Mouse (Mus musculus) kidney, postnatal 36 days (tissue): Measurements from ENCODE around the gene Eci1.

ENCODE experiments used
- DNase-seq, 2 experiments: peaks; one replicate each; pipeline ENCODE4 v3.0.0; 2021 to 2022; ENCODE audit warnings: mixed read lengths in 2 of 2

Gene Eci1

DNA sequence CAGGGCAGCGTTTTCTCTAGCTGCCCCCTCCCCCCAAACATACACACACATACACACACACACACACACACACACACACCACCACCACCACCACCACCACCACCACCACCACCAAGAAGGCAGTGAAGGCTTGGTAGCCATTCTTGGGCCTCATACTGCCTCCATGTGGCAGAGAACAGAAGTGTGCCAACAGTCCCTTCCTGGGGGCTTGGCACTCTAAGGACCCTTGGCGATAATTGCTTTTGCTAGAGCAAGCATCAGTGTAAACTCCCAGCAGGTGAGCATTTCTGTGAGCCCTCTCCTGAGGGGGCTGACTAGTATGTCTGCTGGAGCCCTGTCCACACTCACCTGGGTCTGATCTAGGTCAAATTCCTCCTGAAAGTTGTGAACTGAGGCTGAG lies 14.7 kb downstream of the Eci1 start:
- peak in 1 of 2 experiments; percentile 50 for DNase-seq

DNA sequence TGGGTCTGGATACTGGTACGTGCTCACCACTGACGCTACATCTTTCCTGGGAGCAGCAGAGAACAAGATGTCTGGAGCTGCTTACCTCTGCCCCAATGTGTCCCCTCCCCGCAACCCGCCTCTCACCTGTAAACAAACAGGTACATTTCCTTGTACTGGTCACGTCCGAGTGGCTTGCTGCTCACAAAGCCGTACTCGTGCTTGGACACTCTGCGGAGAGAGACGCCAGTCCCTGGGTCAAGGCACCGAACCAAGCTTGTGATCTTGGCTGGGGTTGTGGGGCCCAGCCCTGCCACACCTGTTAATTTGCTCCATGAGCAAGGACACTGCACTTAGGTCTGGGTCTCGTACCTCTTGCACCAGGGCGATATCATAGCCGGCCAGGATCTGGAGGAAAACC lies 15.7 kb downstream of the Eci1 start:
- no peak for DNase-seq

DNA sequence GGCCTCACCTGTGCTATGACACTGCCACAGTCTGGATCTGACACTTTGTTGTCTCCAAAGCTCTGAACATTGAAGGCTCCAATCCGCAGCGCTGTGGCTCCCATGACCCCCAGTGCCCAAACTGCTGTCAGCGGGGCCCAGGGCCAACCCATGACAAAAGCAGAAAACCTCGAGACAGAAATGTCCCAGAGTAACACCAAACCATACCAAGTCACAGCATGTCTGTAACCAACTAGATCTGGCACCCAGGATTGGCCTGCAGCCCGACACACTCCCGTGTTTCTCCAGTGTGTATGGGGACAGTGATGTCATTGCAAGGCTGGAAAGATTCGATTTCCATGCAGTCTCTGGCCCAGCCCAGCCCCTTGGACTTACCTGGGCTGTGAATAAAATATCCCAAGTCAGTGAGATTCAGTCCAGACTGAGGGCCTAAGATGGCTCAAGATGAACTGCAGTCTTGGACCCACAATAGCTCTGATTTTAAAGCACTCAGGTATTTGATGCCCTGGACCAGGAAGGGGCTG lies 16.3 kb downstream of the Eci1 start, which contains the start of gene Dnase1l2:
Gene Dnase1l2, minus strand, starts transcription at position 474 of the 524 bp plus-strand sequence.
- DNase-seq: no peak

GRCm38 (mm10) chr17:24443409-24443808 lies 17.0 kb downstream of the Eci1 start:
- DNase-seq: peak; percentile 34 to 54

DNA sequence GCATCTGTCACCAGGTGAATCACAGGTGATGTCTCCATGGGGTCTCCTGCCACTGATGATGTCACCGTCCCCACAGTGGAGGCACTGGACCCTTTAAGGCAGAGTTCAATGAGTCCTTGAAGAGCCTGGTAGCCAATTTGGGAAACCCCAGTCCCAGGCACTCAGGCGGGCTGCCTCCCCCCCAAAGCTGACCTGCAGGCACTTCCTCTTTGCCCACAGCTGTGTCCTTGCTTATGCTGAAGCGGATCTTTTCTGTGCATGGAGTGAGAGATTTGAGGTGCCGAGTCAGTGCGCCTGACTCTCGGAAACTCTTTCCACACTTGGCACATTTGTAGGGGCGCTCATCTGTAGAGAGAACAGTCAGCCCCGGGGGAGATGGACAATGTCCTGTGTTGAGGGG lies 20.1 kb downstream of the Eci1 start:
- no peak for DNase-seq

GRCm38 (mm10) chr17:24449507-24449906 lies 23.1 kb downstream of the Eci1 start:
- DNase-seq: no peak

GRCm38 (mm10) chr17:24451220-24451619 lies 24.8 kb downstream of the Eci1 start:
- no peak for DNase-seq

DNA sequence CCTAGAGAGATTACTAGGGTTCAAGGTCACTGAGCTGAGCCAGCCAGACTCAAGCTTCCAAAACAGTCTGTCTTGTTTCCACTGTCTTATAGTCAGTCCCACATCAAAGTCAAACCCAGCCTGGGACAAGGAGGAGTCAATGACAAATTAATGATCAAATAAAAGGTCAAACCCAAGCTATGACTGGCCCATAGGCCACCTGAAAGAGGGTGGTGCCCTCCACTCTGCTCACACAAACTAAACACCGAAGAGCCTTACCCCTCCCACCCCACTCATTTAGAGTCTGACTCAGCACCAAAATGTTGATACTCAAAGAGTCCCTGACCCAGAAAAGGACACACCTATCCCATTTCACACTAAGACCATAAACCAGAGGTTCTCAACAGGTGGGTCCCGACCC lies 26.9 kb downstream of the Eci1 start:
- DNase-seq: peak in 1 of 2 experiments; percentile 62

DNA sequence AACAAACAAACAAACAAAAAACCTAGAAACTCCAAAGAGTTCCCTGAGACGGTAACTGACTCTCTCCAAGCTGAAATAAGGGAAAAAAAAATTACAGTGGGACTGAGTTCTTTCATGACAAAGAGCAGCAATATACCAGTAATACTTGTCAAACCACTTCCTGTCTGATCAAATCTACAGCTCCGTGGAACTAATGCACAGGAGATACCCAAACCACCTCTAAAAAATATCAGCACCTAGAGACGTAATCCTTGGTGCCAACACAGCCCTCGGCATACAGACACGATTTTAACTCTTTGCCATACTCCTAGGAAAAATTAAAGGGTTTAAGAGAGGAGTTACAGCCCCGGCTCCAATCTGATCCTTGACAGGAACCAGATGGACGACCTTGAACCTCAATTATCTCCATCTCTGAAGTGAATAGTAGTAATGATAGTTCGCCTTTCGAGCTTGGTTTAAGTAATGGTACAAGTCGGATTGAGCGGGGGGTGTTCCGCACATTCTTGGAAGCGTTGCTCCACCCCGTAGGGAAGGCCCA lies 27.8 kb downstream of the Eci1 start:
- no peak for DNase-seq

DNA sequence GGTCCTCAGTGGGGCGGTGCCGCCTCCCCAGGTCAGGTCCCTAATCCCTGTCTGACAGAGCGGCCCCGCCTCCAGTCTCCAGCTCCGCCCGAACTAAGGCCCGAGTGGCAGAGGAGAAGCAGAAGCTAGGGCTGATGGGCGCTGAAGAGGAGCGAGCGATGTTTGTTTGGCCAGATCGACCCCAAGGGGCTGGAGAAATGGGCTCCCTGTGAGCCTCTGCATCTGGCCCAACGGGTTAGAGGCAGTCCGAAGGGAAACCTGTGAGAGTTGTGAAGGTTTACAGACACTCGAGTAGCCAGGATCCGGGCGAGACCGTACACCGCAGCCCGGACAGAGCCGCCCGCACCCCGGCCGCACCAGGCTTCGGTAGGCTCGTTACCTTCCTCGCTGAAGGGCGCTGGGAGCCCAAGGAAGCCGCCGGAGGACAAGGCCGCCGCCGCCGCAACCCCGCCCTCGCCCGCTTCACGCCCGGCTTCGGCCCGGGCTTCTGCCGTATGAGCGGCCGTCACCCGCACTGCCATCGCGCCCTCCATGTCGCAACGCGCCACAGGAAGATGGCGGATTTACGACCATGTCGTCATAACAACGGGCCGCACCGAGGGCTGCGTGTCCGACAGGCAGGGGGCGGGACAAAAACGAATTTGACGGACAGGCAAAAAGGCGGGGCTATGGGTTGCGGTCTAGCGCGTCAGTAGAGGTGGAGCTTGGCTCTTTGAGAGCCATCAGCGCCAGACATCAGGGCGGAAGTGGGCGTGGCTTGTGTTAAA lies 28.5 kb downstream of the Eci1 start:
- DNase-seq: peak; percentile 99 to 100

GRCm38 (mm10) chr17:24455523-24456206 lies 29.2 kb downstream of the Eci1 start:
- DNase-seq: peak in 1 of 2 experiments; percentile 25

DNA sequence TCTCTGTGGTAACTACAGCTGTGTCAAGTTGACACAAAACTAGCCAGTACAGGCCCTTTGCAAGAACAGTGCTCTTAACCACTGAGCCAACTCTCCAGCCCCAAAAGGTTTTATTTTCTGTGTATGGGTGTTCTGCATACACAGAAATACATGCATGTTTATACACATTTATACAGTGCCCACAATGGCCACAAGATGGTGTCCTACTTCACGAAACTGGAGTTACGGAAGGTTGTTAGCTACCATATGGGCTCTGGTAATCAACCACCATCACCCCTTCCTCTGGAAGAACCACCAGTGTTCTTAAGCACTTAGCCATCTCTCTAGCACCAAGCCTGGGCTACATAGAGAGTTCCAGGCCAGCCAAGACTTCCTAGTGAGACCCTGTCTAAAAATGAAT lies 35.1 kb downstream of the Eci1 start:
- peak; percentile 49 to 66 for DNase-seq

- no peak for DNase-seq
Measured at GRCm38 (mm10) chr17:24462932-24463331, 36.5 kb downstream of the Eci1 start.

DNA sequence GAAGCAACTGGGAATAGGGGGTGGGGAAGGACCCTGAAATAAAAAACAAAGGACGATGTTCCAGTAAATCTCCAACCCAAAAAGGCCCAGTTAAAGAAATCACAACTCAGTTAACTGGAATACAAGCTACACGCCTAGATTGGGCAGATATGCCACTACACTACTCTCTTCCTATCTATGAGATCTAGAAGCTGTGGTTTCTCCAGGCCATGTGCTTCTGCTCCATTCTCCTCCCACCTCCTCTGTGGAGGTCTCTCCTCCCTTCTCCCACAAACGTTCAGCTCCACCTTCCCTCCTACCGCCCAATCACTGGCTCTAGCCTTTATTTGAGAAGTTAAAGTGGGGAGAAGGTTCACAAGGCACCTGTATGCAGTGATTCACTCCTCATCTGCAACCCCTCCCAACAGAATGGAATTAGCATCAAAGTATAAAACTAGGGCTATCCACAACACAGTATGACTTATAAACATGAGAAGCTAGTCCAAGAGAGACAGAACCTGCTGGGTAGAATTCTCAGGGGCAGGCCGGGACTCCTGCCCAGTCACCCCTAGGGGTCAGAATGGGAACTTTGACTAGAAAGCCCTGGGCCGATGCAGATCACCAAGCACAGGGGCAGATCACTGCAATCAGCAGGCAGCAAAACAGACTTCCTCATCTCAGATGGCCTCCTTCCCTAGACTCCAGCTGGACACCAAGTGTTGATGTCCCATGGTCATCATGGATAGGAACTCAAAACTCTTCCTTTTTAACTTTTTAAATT lies 37.1 kb downstream of the Eci1 start:
- peak; percentile 65 for DNase-seq

DNA sequence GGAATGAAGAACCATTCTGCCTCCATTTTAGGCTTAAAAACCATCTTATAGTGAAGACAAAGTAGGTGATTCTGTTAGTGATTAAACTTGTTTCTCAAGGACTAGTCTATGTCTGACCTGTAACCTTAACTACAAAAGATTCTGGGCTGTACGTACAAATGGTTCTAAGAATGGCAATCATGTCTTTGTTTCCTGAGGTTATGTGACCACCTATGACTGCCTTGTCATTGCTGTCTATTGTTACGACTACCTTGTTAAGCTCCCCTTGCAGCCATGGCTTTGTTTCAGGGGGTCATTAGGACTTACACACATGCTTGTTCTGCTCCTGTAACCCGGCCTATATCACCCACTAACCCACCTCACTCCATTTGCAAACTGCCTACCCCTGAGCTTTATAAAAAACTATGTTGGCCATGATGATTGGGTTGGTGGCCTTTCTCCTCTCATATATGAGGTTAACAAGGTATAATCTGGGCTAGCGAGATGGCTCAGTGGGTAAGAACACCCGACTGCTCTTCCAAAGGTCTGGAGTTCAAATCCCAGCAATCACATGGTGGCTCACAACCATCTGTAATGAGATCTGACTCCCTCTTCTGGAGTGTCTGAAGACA lies 42.3 kb downstream of the Eci1 start:
- no peak for DNase-seq

DNA sequence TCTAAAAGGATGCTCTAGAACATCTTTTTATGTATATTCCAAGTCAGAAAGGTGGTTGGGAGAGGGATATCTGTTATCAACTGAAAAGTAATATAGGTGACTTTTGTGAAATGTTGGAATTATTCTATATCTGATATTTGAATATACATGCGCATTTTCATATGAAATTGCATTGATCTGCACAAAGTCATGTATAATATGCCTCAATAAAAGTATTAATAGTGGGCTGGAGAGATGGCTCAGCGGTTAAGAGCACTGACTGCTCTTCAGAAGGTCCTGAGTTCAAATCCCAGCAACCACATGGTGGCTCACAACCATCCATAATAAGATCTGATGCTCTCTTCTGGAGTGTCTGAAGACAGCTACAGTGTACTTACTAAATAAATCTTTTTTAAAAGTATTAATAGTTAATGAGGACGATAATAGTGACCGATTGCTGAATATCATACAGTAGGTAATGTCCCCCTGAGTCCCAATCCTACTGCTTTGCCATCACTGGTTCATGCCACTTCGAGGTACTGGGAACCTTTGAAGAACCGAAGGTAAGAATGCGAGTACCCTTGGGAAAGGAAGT lies 43.0 kb downstream of the Eci1 start:
- DNase-seq: no peak

DNA sequence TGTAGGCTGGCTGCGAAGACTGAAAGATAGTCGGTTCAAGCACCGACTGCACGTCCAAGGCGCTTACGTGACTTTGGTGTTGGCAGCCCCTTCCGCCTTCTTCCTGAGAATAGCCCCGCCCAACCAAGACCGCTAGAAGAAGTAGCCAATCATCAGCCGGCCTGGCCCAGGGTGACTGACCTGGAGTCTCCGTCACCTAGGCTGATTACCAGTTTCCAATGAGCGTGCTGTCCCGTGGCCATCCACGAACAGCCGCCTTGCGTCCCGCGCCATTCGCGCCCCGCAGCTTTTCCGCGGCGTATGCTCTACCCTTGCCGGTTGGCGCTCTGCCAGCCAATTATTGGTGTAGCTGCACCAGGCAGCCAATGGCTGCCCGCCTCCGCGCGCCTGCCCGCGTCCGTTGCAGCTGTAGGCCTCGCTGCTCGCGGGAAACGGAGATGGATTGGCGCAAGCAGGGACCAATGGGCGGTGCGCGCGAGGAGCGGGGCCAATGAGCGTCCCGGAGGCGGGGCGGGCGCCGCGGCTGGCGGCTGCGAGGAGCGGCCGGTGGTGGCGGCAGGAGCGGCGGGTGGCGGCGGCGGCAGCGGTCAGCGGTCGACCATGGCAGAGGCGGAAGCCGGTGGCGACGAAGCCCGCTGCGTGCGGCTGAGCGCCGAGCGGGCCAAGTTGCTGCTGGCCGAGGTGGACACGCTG lies 43.6 kb downstream of the Eci1 start, which contains the start of the genes E4f1 and Pgp:
Gene E4f1, minus strand, starts transcription at position 404 of the 693 bp plus-strand sequence.
Gene Pgp, plus strand, starts transcription at position 483 of the 693 bp plus-strand sequence.
- DNase-seq: peak; percentile 99 to 100

DNA sequence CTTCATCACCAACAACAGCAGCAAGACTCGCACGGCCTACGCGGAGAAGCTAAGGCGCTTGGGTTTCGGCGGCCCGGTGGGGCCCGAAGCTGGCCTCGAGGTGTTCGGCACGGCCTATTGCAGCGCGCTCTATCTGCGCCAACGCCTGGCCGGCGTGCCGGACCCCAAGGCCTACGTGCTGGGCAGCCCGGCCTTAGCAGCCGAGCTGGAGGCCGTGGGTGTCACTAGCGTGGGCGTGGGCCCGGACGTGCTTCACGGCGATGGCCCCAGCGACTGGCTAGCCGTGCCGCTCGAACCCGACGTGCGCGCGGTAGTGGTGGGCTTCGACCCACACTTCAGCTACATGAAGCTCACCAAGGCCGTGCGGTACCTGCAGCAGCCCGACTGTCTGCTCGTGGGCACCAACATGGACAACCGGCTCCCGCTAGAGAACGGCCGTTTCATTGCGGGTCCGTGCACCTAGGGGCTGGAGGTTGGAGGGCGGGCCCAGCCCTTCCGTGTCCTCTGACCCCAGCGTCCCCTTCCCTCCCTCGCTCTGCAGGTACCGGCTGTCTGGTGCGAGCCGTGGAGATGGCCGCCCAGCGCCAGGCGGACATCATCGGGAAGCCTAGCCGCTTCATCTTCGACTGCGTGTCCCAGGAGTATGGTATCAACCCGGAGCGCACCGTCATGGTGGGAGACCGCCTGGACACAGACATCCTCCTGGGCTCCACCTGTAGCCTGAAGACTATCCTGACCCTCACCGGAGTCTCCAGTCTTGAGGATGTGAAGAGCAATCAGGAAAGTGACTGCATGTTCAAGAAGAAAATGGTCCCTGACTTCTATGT lies 44.5 kb downstream of the Eci1 start:
- DNase-seq: peak in 1 of 2 experiments; percentile 50

DNA sequence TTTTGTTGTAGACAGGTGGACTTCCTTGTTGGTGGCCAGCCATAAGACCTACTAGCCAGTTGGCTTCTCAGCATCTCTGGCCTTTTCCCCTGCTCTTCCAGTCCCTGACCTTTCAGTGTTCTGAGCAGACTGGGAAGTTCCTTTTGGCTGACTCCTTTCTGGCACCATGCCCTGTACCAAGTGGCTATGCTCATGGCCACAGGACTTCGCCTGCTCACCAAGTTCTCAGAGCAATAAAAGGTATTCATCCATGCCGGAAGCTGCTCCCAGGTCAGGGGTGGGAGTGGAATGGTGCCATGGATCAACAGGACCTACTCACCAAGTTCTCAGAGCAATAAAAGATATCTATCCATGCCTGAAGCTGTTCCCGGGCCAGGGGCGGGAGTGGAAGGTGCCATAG lies 46.1 kb downstream of the Eci1 start:
- DNase-seq: peak; percentile 92 to 95

DNA sequence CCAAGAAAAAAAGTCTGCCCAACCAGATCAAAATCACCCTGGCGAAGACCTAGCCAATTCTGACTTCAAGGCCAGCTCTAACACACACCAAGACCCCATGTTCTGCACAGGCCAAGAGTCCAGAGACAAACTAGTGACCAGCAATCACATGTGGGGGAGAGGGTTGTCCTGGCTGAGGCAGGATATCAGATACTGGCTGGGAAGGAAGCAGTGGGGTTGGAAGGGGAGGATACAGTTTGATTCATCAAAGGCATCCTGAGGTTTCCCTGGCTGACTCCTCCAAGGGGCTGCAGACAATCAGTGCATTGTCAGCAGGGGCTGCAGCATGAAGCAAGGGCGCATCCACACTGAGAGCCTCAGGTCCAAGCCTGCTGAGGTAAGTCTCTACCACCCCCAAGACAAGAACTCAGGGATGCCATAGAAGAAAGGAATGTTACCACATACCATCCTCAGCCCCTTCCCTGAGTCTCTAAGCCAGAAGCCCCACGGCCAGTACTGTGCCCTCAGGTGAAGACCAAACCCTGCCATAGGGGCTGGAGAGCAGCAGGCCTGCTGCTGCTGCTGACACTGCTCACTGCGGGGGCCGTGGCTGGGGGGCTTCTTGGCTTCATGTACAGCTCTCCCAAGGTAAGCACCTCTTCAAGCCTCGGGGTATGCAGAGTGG lies 47.3 kb downstream of the Eci1 start, which contains the start of gene Bricd5:
Gene Bricd5, plus strand, starts transcription at position 273 of the 664 bp plus-strand sequence.
- DNase-seq: no peak
